ENCODE assay signal across 8 mouse cellular contexts in genomic region chr10:122983579-122984530, GRCm38 (mm10).
DNase-seq lines count a peak whose midpoint lies in the region; ATAC-seq lines count a peak whose summit lies in the region.

No protein-coding gene starts in this region.

- H3K27ac ChIP-seq in neural tube, embryonic 11.5 days (ENCODE audit: low read depth, low read length), result peak overlapping the region; percentile 17; the same call in 1 of the 2 replicates
- peak overlapping the region; percentile 100 for H3K27ac ChIP-seq in embryonic facial prominence, embryonic 13.5 days
- H3K27ac ChIP-seq in limb, embryonic 10.5 days, result peak overlapping the region; percentile 100
- H3K27ac ChIP-seq in stomach, embryonic 15.5 days, result peak overlapping the region; percentile 99

- H3K9me3 ChIP-seq in neural tube, embryonic 11.5 days (ENCODE audit: control insufficient read depth, low read length), result no peaks in the 10 kb centered on the region
- no peaks in the 10 kb centered on the region for H3K9me3 ChIP-seq in embryonic facial prominence, embryonic 13.5 days
- no peaks in the 10 kb centered on the region for H3K9me3 ChIP-seq in limb, embryonic 10.5 days (replicated peaks)
- no peaks in the 10 kb centered on the region for H3K9me3 ChIP-seq in stomach, embryonic 15.5 days

- H3K9ac ChIP-seq in neural tube, embryonic 11.5 days (ENCODE audit: low read length), result peak overlapping the region; percentile 100
- peak overlapping the region; percentile 100 for H3K9ac ChIP-seq in embryonic facial prominence, embryonic 13.5 days
- peak overlapping the region; percentile 38; the same call in 1 of the 2 replicates for H3K9ac ChIP-seq in stomach, embryonic 15.5 days

- H3K4me1 ChIP-seq in neural tube, embryonic 11.5 days (ENCODE audit: control insufficient read depth, insufficient read depth, low read length), result peaks cover 3% of the 10 kb centered on the region; the same call in 1 of the 2 replicates
- H3K4me1 ChIP-seq in embryonic facial prominence, embryonic 13.5 days, result peaks cover 24% of the 10 kb centered on the region
- H3K4me1 ChIP-seq in limb, embryonic 10.5 days, result peaks cover 34% of the 10 kb centered on the region
- peaks cover 14% of the 10 kb centered on the region; the same call in 1 of the 2 replicates for H3K4me1 ChIP-seq in stomach, embryonic 15.5 days

- WGBS in neural tube, embryonic 11.5 days, result 50% methylated on average over 10 of the region's 10 CpGs
- 17% methylated on average over 10 of the region's 10 CpGs for WGBS in embryonic facial prominence, embryonic 13.5 days
- WGBS in limb, embryonic 10.5 days, result 53% methylated on average over 10 of the region's 10 CpGs
- WGBS in stomach, embryonic 15.5 days, result 37% methylated on average over 10 of the region's 10 CpGs

- peaks cover 6% of the 10 kb centered on the region; the same call in 1 of the 2 replicates for H3K36me3 ChIP-seq in neural tube, embryonic 11.5 days (ENCODE audit: control insufficient read depth, insufficient read depth, low read length)
- H3K36me3 ChIP-seq in embryonic facial prominence, embryonic 13.5 days, result peaks cover 30% of the 10 kb centered on the region
- H3K36me3 ChIP-seq in limb, embryonic 10.5 days, result peaks cover 47% of the 10 kb centered on the region
- H3K36me3 ChIP-seq in stomach, embryonic 15.5 days, result peaks cover 10% of the 10 kb centered on the region; the same call in 1 of the 2 replicates

- no peak for ATAC-seq in neural tube, embryonic 11.5 days (ENCODE audit: insufficient read depth, low FRiP score, low TSS enrichment)
- ATAC-seq in embryonic facial prominence, embryonic 13.5 days (ENCODE audit: insufficient number of reproducible peaks, insufficient read depth, low FRiP score, low TSS enrichment, low read depth), result no peak
- ATAC-seq in stomach, embryonic 15.5 days (ENCODE audit: insufficient read depth, low FRiP score, low read depth), result no peak

- peak overlapping the region; percentile 95 for H3K4me3 ChIP-seq in neural tube, embryonic 11.5 days (ENCODE audit: low read depth, low read length)
- peak overlapping the region; percentile 92 for H3K4me3 ChIP-seq in embryonic facial prominence, embryonic 13.5 days
- H3K4me3 ChIP-seq in limb, embryonic 10.5 days, result peak overlapping the region; percentile 93
- peak overlapping the region; percentile 80 for H3K4me3 ChIP-seq in stomach, embryonic 15.5 days (replicated peaks)

- DNase-seq in neural tube, embryonic 11.5 days (ENCODE audit: low spot score), result no peak
- DNase-seq in neural tube, embryonic 10.5 days (ENCODE audit: extremely low spot score, low spot score), result no peak
- no peak for DNase-seq in limb, embryonic 10.5 days (ENCODE audit: low spot score)
- DNase-seq in ovary, postnatal 10 days (ENCODE audit: low spot score), result no peak
- DNase-seq in right cerebral cortex, postnatal 10 days (ENCODE audit: low spot score in 2 of 2), result no peak
- DNase-seq in right cerebral cortex, postnatal 4 days, result no peak

- H3K4me2 ChIP-seq in neural tube, embryonic 11.5 days (ENCODE audit: low read depth), result peak overlapping the region; percentile 62
- peak overlapping the region; percentile 65 for H3K4me2 ChIP-seq in embryonic facial prominence, embryonic 13.5 days
- H3K4me2 ChIP-seq in stomach, embryonic 15.5 days, result peak overlapping the region; percentile 53

- no peaks in the 10 kb centered on the region for H3K27me3 ChIP-seq in neural tube, embryonic 11.5 days (ENCODE audit: control insufficient read depth, insufficient read depth, low read length)
- H3K27me3 ChIP-seq in embryonic facial prominence, embryonic 13.5 days, result no peaks in the 10 kb centered on the region
- no peaks in the 10 kb centered on the region for H3K27me3 ChIP-seq in limb, embryonic 10.5 days (ENCODE audit: low read depth, poor library complexity, severe bottlenecking)
- no peaks in the 10 kb centered on the region for H3K27me3 ChIP-seq in stomach, embryonic 15.5 days (replicated peaks)

Comparison
In these comparisons a context has a peak if more than half of its experiments do, and no peak if none do; other contexts are left out.
1. H3K27ac ChIP-seq: peak in every context shown above with its lines; median percentile 100 in embryonic facial prominence, embryonic 13.5 days; 100 in limb, embryonic 10.5 days; 99 in stomach, embryonic 15.5 days; 17 in neural tube, embryonic 11.5 days.
2. H3K9ac ChIP-seq: peak in every context shown above with its lines; median percentile 100 in neural tube, embryonic 11.5 days; 100 in embryonic facial prominence, embryonic 13.5 days; 38 in stomach, embryonic 15.5 days.